Mouse (Mus musculus): ENCODE measurements around the gene Spn.

Spn gene

DNA sequence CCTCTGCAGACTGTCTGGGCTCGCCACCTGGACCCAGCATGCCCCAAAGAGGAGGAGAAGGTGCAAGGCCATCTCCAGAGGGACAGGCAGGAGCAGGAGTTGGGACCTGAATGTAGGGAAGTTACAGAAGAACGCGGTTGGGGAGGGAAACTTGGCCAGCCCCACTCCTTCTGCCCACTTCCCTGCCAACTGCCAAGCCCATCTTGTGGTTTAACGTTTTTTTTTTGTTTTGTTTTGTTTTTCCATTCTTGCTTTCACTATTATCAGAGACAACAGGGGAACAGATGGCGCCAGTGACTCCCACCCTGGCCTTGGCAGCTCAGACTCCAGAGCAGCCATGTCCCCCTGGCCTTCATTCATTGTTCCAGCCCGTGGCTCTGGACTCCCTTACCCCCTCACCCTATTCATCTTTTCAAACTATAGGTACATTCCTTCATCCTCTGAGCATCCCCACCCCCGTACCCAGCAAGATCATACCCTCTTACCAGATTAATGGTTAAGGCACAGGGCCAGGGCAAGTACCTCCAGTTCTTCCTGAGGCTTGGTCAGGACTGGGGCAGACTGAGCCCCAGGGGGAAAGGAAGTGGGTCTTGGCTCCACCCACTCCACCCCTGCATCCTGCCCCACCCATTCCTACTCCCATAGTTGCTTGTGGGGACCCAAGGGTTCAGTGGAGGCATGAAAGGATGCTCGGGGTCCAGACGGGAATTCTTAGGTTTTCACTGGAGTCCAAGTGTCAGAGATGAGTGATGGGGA, at the start of gene Spn:
TSS of gene Spn (minus strand) at position 562 of the 756 bp plus-strand sequence.
- DNase-seq (ENCODE audit: low read depth, low spot score), result peak; percentile 81

DNA sequence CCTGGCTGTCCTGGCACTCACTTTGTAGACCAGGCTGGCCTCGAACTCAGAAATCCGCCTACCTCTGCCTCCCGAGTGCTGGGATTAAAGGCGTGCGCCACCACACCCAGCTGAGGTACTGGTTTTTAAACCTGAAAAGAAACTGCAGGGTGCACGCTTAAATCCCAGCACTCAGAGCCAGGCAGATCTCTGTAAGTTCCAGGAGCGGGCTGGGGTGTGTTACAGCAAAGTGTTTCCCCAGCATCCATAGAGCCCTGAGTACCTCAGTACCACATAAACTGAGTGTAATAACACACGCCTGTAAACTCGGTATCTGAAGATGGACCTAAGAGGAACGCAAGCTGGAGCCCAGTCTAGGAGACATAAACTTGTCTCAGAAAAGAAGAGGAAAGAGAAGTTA, 49.7 kb upstream of the Spn start:
- no peak for DNase-seq (ENCODE audit: low read depth, low spot score)

DNA sequence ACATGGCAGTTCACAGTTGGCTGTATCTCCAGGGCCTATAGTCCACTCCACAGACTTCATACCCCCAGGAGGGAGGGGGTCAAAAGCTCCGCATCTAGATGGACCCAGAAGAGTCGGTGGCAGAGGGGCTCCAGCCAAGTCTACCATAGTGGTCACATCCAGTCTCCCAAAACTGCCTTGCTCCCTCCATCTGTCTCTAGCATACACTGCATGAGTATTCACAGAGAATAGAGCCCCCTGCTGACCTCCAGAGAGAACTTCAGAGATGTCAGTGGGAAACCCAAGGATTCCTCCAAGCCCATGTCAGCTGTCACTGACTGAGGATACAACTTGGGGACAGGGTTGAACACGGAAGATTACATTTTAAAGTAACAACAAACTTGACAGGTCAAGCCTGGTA, 48.0 kb upstream of the Spn start:
- DNase-seq (ENCODE audit: low read depth, low spot score), result peak; percentile 59

DNA sequence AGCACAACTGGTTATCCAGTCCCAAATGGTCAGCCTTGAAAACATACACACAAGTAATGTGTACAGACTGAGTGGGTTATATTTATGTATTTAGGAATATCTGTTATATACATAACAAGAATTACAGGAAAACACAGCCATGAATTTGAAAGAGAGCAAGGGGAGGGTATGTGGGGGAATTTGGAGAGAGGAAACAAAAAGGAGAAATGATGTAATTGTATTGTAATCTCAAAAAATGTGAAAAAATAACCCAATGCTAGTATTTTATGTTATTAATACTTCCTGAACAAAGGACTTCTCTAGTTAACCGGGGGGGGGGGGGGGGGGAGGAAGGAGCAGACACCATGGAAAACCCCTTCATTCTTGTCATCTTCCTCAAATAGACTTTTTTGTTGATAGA, 47.1 kb upstream of the Spn start:
- DNase-seq (ENCODE audit: low read depth, low spot score), result no peak

DNA sequence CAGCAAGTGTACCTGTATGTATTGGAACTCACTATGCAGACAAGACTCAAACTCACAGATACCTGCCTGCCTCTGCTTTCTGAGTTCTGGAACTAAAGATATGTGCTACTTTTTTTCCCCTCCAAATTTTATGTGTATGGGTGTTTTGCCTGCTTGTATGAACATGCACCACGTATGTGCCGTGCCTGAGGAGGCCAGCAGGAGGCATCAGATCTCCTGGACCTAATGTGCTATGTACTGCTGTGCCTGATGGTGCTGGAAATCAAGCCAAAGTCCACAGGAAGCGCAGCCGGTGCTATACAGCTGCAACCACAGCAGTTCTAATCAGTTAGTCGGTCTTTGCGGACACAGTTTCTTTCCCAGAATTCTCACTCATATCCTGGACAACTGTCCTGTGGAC, 46.2 kb upstream of the Spn start:
- no peak for DNase-seq (ENCODE audit: low read depth, low spot score)

DNA sequence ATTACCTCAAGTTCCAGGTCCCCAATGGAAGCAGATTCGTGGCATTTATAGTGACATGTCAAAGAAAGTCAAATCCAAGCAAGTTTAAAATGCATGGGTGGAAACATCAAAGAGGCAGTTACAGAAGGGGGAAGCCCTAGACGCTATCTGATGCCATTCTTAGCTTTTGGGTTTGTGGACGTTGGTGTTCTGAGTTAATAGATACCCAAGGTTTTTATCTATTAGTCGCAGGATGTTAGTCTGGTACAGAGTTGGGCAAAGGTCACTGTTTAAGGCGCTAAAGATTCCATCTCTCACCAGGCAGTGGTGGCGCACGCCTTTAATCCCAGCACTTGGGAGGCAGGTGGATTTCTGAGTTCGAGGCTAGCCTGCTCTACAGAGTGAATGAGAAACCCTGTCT, 45.7 kb upstream of the Spn start:
- no peak for DNase-seq (ENCODE audit: low read depth, low spot score)

DNA sequence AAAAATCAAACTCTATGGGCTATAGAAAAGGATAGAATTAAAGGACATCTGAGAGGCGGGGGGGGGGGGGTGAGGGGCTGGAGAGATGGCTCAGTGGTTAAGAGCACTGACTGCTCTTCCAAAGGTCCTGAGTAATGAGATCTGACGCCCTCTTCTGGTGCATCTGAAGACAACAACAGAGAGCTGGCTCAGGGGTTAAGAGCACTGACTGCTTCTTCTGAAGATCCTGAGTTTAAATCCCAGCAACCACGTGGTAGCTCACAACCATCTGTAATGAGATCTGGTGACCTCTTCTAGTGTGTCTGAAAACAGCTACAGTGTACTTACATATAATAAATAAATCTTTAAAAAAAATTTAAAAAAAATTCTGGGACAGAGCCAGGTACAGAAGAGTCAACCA, 44.1 kb upstream of the Spn start:
- DNase-seq (ENCODE audit: low read depth, low spot score), result peak; percentile 68

DNA sequence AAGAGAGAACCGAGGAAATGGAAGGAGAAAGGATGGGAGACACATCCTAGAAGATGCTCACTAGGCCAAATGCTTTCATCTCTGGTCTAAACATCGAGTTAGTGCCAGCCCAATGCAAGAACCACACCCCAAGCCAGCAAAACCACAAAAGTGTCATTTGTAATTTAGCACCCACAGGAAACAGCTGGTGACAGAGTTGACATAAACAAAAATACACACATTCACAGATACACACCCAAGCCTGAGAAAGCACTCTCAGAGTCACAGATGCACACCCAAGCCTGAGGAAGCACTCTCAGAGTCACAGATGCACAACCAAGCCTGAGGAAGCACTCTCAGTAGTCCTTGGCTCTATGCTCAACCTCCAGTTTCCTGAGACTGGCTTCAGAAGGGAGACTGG, 43.2 kb upstream of the Spn start:
- peak; percentile 86 for DNase-seq (ENCODE audit: low read depth, low spot score)

DNA sequence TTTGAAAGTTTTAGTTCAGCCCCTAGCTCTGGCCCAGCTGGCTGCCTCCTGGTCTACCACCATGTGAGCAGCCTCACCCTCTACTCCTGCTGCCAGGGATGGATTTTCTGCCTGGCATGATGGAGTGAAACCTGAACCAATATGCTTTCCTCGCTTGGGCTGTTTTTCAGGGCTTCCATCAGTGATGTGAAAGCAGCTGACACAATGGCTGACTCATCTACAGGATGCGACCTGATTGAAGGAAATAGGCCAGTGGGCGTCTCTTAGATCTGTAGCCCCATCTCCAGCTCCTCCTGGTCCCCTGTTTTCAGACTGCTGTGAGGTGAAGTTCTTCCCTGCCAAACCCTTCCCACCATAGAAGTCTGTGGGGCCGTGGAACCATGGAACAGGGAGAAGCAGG, 39.3 kb upstream of the Spn start:
- DNase-seq (ENCODE audit: low read depth, low spot score), result peak; percentile 58

DNA sequence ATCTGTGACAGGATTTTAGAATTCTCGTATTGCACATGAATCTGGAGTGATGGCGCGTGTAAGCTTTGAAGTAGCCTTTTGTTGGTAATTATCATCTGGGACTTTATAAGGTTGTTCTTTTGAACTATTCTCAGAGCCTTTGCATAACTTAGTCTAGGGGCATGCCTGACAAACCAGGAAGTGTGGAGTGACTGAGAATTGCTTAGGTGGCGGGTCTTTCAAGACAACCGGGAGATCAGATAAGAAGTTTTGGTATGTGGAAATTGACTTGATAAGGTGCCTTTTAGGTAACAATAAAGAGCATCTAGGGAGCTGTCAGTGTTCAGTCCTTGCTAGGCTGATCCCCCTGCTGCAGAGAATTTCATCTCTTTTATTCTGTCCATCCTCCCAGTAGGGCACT, 28.9 kb upstream of the Spn start:
- peak; percentile 69 for DNase-seq (ENCODE audit: low read depth, low spot score)

DNA sequence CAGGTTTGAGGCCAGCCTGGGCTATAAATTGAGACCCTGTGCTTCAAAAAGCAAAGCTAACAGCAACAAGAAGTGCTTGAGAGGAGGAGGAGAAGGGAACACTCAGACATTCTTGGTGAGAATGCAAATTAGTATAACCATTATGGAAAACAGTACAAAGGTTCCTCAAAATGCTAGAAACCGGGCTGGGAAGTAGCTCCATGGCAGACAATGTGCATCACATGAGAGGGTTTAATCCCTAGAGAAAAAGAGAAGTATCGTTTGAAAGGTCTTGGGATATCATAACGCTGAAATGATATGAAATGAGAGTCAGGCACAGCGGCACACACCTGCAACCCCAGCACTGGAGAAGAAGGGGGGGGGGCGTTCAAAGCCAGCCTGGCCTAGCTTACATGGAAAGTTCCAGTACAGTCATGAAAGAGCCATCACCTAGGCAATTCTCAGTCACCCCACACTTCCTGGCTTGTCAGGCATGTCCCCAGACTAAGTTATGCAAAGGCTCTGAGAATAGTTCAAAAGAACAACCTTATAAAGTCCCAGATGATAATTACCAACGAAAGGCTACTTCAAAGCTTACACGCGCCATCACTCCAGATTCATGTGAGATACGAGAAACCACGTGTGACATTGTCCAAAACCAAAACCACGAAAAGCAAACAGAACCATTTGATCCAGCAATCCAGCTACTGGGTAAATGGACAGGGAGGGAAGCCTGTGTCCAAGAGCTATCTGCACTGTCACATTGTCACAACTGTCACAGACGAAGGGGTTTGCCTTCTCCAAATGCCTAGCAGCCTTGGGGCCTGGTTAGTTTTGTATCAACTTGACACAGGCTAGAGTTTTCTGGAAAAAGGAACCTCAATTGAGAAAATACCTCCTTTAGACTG, 28.2 kb upstream of the Spn start:
- peak; percentile 78 for DNase-seq (ENCODE audit: low read depth, low spot score)

DNA sequence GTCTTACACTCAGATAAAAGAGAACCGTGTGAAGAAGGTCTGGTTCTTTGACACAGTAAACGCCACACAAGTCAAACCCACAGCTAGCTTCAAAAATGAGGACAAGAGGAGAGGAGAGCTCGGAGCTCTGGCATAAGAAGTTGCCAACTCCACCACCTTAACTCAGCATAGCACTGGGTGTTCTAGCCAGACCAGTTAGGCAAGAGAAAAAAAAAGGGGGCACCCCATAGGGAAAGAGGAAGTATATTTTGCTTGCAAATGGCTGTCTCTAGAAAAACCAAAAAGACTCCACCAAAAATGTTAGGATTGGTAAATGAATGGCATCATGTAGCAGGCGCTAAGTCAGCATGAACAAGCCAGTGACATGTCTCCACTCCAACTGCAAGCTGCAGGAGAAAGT, 26.4 kb upstream of the Spn start:
- no peak for DNase-seq (ENCODE audit: low read depth, low spot score)

DNA sequence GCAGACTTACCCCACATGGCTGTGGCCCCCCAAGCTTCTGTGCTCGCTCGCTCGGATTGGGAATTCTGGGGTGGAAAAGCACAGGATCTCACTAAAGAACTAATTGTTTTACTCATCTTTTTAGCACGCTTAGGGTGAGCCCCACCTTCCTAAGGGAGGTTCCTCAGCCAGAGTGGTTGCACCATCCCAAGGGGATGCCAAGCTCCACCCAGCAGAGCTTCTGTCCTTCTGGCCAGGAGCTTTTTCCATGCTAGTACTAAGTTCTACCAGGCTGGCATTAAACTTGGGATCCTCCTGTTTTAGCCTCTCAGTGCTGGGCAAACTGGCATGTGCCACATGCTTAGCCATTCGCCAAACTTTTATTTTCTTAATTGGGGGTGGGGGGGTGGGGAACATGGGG, 24.9 kb upstream of the Spn start:
- DNase-seq (ENCODE audit: low read depth, low spot score), result no peak

DNA sequence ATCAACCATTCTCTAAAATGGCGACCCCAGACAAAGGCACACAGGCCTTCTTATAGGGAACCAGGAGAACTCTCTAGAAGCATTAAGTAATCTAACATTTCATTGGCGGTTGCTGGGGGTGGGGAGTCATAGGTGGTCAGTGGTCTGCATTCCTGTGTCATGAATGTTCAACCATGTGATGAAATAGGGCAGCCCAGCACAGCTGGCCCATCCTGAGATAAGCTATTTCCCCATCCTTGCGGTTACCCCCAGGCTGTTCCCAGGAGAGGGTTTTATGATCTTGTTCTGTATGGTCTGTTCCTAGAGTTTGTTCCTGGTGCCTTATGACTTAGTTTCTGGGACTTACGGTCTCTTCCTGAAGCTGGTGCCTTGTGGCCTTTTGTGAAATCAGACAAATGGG, 19.9 kb upstream of the Spn start:
- no peak for DNase-seq (ENCODE audit: low read depth, low spot score)

DNA sequence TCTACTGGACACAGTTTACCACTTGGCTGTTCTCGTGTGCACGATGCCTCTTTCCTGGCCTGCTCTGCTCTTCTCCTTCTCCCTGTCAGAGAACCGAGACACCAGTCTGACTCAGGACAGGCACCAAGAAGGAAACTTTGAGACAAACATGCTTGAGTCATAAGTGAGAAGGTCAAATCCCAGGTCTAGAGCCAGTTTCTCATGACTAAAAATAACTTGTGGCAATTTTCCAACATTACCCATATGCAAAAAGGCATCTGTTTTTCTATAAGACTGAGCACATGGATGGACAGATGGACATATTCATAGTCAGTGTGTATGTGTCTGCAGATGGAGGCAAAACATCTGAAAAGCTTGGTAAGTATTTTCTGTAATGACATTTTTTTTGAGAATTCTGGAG, 15.9 kb upstream of the Spn start:
- DNase-seq (ENCODE audit: low read depth, low spot score), result no peak

DNA sequence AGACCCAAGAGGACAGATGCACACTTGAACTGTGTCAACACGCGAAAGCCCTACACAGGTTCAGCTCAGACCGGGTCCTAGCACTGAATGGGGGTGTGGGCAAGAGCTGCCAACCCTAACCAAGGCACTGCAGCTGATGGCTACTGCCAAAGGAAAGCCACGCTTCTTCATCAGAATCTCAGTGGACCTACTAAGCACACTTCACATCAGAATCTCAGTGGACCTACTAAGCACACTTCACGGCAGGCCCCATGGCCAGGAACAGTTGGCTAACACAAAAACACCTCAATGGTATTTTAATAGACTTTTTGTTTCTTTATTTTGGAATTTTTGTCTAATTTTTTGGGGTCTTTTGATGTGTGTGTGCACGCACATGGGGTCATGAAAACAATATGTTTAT, 14.8 kb upstream of the Spn start:
- no peak for DNase-seq (ENCODE audit: low read depth, low spot score)

DNA sequence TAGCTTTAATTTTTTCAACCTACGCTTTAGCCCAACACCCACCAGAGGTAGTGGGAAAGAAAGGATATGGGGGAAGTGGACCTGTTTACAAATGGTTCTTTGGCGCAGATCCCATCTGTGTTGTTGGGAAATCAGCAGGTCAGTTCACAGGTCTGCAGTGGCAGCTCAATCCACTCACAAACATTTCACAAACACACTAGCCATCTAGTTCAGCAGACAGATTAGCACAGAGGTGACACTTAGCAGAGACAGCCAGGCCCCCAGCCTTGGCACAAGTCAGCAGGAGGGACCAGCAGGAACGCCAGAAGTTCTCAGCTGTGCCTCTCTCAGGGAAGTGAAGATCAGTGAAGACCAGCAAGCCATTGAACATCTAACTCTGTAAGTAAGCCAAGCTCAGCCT, 10.3 kb upstream of the Spn start:
- no peak for DNase-seq (ENCODE audit: low read depth, low spot score)

DNA sequence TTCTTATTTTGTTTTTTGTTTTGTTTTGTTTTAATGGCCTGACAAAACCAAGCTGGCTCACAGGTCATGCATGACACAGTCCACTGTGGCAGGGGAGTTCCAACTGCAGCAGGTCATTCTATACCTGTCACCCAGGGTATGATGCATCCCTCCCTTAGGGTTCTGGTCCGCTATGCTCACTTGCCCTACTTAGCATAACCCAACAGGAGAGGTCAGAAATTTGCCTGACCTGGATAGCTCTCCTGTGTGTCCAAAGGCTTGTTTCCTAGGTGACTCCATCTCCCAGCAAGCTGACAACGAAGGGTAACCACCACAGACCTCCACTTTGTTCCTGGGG, 8.6 kb upstream of the Spn start:
- no peak for DNase-seq (ENCODE audit: low read depth, low spot score)

DNA sequence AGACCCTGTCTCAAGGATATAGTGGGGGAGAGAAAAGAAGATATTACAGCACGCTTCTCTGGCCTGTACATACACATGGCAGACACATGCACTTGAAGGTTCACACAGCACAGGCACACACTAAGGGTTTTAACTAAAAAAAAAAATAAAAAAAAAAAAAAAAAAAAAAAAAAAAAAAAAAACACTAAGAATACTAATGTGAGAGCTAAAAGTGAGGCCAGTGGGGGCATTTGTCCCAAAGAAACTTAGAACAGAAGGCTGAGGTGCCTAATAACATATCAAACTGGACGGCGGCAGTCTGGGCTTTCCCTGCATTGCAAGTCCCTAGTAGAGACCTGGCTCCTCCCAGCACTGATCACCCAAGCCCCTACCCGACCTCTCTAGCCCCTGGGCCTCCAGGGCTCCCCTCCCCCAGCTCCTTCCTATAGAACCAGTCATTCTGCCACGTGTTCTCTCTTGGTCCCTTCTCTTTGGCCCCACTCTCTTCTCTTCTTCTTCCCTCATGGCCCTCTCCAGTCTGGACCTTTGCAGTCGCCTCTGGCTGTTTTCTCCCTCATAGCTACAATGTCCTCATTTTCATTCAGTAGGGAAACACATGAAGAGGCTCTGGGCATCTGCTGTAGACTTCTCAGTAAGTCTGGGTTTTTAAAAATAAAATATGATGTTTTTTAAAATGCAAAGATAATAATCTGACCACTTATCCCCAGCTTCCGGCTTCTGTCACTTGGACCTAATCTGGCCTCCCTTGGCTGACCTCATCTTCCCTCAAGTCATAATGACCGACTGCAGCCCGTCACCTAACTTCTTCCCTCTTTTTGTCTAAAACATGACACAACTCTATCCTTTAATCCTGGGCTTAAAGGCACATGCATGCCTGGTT, 8.0 kb upstream of the Spn start:
- DNase-seq (ENCODE audit: low read depth, low spot score), result no peak

DNA sequence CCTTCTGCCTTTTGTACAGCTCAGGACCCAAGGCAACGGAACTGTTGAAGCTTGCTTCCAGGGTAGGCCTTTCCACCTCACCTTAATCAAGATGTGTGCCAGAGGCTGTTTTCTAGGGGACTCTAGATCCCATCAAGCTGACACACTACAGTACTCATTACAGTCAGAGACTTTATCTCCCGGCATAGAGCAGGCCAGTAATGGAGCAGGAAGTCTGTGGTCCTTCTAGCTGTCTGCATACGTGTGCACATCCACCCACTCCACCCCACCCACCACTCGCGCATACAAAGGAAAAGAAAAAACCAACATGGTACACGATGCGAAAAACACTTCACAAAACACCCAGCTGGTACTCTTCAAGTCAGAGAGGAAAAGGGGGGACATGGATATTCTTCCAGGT, 6.8 kb upstream of the Spn start:
- DNase-seq (ENCODE audit: low read depth, low spot score), result peak; percentile 88

DNA sequence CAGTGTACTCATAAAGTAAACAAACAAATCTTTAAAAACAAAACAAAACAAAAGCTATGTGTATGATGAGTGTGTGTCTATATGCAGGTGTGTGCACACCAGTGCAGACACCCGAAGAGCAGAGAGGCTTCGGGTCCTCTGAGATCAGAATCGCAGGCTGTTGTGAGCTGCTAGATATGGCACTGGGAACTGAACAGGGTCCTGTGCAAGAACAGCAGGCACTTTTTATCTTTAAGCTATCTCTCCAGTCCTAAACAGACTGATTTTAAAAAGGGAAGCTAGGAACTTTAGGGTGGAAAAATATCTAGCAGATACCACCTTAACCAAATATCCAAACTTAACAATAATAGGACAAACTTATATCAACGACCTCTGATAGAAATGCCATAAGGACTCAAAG, 5.0 kb upstream of the Spn start:
- DNase-seq (ENCODE audit: low read depth, low spot score), result no peak

DNA sequence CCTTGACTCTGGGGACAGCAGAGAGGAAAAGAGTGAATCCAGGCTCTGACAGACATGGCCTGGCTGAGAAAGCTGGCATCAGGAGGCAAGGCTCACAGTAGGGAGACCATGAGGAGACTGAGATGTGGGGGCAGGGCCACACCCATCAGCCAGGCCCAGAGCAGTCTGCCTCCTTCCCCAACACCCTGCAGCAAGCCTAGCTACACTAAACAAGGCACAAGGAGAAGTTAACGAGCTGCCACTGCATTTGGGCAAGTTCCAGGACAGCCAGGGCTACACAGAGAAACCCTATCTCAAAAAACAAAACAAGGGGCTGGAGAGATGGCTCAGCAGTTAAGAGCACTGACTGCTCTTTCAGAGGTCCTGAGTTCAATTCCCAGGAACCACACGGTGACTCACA, 4.6 kb upstream of the Spn start:
- DNase-seq (ENCODE audit: low read depth, low spot score), result no peak
